Mouse (Mus musculus): ENCODE data around the gene Cpeb2.

DNA sequence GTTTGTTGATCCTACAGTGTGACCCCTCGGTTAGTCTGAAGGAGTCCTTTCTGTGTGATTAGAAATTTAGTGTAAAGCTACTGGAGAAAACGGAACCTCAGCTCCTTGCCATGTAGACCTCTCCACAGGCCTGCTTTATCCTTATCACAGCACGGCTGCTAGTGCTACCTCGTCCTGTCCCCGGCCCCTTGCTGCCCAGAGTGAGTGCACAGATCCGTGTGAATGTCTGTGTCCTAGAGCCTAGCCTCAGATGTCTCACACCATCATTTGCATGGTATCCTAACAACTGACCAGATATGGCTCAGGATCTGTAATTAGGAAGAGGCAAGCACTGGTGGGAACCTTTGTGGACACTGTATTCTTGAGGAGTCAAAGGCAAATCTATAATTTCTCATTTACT lies 14.0 kb downstream of the Cpeb2 start:
- TF ChIP-seq CTCF (IDR thresholded peaks at IDR 0.05; ENCODE audit: insufficient read depth, low read length): no peak
- TF ChIP-seq POLR2A (IDR thresholded peaks at IDR 0.05; ENCODE audit: borderline replicate concordance, extremely low read depth, low read depth, low read length): no peak

Measured in lung, adult 2 months (tissue).